Mouse (Mus musculus) embryo, embryonic 11.5 days (tissue): Measurements from ENCODE around the gene Gm20388.
A peak's percentile ranks its signal among the peaks of the same experiment; 100 is the strongest.

Experiments
- DNase-seq: peaks from one replicate; pipeline ENCODE4 v3.0.0-alpha.2; 2012; ENCODE audit warnings: low read depth, low spot score

The Gm20388 gene

DNA sequence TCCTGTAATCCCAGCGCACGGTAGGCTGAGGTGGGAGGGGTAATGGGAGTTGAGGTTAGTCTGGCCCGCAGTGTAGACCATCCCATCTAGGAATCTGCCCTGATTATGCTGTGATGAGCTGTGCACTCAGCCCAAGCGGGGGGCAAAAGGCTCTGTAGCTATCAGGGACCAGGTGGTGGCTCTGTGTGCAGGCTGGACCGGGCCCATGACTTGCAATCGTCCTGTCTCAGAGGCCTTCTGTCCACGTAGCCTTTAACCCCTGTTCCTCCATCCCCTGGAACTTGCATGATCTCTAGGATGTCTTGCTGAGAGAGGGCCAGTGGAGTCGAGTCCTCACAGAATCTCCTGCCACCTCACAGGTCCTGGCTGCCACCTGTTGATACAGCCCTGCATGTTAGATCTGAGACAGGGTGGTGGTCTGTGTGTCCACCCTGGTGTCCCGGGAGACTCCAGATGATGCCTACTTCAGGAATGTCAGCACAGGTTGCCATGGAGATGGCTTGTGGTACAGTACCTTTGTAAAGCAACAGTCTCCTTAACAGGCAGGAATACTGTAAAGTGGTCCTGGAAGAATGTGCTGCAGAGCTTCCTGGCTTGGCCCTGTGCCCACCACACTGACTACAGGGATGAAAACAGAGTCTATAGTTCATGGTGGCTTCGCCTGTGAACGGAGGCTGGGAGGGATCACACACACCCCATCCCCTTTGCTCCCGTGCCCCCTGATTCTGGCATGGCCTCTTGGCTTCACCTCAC is 4372.4 kb downstream of the Gm20388 start:
- no peak for DNase-seq

- DNase-seq, result no peak
These were observed 4373.1 kb downstream of the Gm20388 start for GRCm38 (mm10) chr8:124283644-124284332.

DNA sequence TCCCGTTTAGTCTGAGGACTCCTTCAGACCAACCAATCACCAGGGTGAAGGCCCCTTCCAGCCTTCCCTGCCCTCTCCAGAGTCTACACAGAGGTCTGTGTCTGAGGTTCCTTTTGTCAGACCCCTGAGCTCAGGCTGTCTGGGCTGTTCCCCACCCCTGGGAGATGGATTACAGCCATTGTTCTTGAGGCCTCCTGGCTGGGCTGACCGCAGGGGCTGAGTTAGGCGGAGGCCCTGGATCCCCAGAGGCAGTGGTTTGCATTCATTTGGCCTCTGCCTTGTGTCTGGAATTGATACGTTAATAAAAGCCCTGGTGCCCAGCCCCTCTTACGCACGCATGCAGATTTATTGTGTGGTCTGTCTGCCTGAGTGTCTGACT is 4373.7 kb downstream of the Gm20388 start:
- peak; percentile 47 for DNase-seq

GRCm38 (mm10) chr8:124284984-124285576 is 4374.4 kb downstream of the Gm20388 start:
- DNase-seq, result no peak

DNA sequence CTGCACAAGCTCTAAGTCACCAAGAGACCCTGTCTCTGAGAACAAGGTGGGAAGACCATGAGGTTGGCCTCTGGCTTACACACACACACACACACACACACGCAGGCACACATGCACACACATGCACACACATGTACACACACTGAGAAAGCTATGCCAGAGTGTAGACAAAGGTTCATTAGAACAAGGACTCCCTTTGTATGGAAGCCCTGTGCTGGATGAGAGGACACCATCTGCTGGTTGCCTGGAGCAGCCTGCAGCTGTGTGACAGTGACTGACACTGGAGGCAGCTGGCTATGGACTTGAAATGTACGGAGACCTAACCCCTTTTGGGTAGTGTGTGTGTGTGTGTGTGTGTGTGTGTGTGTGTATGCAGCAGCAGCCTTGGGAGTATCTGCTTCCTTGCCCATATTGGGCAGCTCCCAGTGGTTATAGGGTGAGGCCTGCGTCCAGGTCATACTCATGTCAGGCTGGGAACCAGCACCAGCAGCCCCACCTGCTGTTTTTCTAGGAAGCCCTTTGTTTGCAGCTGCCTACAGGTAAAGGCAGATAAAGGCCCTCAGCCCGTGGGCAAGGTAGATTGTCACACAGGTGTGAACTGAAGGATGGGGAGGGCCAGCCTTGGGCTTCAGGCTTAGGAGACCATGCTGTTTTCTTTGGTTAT is 4376.0 kb downstream of the Gm20388 start:
- DNase-seq, result no peak

DNA sequence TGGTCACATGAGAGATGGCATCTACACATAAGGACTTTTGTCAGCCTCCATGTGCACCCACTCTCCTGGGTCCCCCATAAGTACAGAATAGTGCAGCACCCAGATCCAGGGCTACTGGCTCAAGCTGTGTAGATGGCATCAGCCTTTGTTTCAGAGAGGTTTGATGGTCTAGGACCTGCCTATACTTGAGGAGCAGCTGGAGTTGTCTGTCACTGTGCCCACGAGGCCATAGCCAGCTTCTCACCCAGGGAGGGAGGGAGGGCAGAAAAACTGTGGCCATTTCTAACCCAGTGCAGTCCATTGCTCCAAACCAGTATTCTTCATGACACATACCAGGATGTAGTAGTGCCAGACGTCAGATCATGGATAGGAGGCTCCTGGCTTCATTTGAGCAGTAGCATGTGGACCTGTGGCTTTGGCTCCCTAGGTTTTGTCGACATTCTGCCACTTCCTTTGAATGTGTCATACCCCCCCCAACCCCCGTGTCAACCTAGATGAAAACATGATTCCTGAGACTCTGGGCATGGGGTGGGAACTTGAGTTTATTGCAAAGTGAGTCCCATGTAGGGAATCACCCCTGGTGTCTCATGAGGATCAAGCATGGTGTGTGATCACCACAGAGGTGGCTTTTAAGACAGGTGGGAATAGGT is 4377.7 kb downstream of the Gm20388 start:
- no peak for DNase-seq

DNA sequence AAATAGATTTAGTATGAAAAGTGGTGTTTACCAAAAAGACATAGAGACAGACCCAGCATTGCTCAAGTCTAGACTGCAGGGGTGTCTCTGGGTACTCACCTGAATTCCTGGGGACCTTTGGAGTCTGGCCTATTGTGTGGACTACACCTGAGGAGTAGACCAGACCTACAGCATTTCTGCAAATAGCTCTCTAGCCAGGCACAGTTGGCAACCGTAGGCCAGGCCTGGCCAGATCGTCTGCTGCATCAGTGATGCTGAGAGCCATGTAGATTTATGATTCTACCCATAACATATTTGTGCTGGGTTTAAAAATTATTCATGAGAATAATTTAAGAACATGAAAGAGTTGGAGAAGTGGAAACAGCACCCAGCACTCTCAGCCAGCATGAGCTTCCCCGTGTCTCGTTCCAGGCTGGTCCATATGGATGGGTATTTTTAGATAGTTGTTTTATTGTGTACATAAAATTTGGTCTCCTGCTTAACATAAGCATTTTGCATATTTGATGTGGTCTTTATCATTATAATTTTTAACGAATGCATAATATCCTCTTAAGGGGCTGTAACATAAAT is 4378.9 kb downstream of the Gm20388 start:
- no peak for DNase-seq

DNA sequence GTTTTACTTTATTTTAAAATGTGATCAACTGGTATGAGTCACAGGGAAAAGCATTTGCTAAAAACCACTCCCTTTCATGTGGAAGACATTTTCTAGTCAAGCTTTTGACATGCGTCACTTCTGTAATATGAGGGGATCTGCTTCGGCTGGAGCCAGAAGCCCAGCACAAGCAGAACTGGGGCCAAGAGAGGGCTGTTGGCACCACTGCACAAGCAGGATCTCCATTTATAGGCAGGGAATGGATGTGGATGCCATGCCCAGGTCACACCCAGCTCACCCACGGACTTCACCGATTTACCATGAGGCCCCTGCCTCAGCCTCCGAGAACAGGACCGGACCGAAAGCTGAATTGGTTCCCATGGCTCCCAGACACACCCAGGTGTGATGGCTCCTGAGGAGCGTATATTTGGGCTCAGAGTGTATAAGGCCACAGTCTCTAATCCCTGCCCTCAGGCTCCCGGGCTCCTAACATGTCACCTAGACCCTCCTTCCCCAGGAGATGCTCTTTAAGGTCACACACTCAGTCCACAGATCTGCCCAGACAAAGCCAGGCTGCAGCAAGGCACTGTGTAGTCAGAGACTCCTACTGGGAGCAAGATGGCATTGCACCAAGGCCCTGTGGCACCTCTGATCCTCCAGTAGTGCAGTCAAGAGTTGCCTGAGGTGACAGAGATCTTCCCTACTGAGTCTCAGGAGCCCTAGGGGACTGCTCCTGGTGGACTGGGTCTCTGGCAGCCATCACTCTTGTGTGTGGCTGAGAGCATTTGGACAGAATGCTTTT is 4380.5 kb downstream of the Gm20388 start:
- no peak for DNase-seq

- DNase-seq, result no peak
These were observed 4381.1 kb downstream of the Gm20388 start for GRCm38 (mm10) chr8:124291693-124292092.

DNA sequence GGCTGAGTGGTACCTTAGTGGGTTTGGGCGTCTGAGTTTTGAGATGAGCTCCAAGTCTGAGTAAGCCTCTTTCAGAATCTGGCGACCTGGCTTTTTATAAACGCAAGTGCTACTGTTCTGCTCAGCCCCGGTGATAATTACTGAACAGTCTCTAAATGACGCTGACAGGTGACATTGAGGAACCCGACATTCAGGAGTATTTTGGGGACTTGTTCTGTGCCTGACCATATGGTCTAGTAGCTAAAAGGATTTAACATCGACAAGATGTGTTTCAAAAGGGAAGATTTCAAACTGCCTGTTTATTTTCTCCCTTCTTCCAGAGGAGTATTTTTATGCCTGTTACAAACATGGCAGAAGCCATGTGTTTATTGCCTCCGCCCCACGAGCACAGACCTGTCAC is 4382.3 kb downstream of the Gm20388 start:
- DNase-seq, result no peak

GRCm38 (mm10) chr8:124294425-124294824 is 4383.8 kb downstream of the Gm20388 start:
- DNase-seq, result no peak

DNA sequence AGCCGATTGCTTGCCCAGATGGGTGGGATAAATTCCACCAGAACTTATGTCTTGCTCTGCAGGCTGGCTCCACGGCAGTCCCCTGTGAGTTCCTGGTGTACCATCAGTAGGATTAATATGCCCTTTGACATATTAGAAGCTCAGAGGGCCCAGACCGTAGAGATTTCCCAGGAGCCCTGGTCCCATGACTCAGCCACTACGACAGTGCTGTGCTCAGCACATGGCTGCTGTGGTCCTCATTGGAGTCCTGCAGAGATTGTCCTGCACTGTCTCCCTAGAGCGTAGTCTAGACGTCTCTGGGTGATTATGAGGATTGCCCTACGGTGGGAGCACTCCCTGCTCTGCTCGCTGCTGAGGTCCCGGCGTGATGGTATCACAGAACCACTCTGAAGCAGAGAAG is 4384.3 kb downstream of the Gm20388 start:
- DNase-seq, result no peak

DNA sequence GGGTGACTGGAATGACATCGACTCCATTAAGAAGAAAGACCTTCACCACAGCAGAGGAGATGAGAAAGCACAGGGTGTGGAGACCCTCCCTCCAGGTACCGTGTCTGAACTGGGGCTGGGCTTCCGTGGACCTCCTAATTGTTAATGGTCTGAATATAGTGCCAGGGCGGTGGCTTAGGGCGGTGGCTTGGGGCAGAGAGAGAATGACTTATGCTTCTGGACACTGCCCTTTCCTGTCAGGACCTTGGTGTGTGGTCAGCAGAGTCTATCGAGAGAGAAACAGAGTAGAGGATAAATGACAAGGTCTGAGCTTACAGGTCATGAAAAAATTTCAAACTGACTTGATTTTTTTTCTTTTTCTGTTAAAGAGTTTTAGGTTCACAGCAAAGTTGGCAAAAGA is 4384.7 kb downstream of the Gm20388 start:
- DNase-seq, result no peak

DNA sequence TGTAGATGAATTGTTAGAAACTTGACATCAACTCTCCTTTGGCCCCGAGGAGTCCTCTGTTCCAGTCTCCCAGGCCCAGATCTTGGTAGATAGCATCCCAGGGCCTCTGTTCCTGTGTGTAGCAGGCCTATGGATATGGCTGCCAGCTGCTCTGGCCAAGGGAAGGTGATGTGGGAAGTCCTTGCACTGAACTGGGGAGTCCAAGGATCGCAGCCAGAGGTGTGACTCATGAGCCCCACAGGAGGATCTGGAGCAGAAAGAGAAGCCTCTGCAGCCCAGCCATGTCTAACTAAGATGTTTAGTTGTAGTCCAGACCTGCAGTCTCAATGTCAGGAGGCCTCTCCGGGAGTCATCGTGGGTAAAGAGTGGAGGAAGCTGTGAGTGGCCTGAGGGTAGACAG is 4390.9 kb downstream of the Gm20388 start:
- DNase-seq, result no peak

GRCm38 (mm10) chr8:124301935-124302555 is 4391.4 kb downstream of the Gm20388 start:
- DNase-seq, result no peak

DNA sequence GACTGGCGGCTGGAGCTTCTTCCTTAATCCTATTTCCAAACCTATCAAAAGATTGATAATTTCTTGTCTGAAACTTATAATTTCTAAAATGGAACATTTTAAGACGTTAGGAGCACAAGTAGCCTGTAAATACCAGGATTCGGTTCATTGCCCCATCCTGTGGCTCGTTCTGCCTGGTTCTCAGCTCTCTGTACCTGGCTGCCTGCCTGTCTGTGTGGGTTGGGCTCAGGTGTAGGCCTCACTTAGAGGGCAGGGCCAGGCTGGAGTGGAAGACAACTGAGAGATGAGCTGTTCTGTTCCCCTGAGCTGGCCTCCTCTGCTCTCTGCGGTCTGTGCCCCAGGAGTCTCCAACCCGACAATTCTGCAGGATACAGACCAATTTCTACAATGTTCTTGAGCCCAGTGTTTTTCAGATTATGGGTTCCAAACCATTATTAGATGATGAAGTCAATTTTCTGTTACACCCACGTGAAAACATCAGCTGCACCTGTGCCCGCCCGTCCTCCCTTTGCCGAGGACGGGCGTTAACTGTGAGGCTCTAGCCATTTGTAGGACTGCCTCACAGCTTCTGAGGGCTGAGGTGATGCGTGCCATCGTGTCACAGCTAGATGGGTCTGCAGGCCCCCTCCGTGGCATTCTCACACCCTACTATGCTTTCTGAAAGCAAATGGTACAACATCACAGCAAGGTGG is 4392.7 kb downstream of the Gm20388 start:
- DNase-seq, result no peak

DNA sequence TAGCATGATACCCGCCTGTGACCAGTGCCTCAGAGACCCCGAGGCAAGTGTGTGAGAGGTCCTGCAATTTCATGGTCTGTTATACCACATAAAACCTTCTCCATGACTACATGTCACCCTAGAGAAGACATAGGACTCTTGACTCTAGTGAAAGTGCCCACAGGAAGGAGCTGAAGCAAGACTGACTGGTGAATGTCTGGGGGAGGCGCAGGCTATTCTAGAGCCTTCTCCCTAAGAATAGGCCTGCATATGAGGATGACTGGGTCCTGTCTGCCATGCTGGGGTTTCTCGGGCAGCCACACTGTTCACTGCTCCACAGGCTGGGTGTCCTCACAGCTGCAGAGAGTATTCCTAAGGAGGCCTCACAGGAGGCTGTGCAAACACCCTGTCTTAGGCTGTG is 4393.5 kb downstream of the Gm20388 start:
- DNase-seq, result no peak

DNA sequence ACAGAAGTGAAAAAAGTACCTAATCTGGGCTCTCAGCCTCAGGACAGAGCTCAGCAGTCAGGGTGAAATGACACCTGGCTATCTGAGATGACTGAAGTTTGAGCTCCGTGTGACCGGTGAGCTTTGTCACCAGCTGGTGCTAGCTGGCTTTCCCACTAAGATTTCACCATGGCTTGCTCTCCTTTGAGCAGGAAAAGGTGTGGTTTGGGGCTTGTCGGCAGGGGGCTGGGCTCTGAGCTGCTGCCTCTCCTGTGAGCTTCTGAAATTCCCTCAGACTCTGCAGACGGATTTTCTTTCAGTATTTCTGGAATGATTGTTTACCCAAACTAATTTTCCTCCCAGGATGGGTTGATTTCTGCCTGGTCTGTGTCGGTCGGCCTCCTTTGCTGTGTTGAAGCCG is 4395.9 kb downstream of the Gm20388 start:
- DNase-seq, result no peak

GRCm38 (mm10) chr8:124307700-124308099 is 4397.1 kb downstream of the Gm20388 start:
- DNase-seq, result no peak

GRCm38 (mm10) chr8:124310509-124310908 is 4399.9 kb downstream of the Gm20388 start:
- no peak for DNase-seq
